Mouse (Mus musculus) heart, embryonic 11.5 days (tissue): ENCODE measurements around the gene Otol1. TPM values are rescaled to one million over a fixed set of nuclear protein-coding genes. Genes with fewer than 3 reads are reported as not detected.

Source experiments
- ATAC-seq: fragments of 200-750 bp; cut with Nextera tagmentation; replicated peaks from 2 replicates; pipeline ENCODE4 v1.8.0; 2017; ENCODE audit warnings: moderate library complexity; ENCODE audit not compliant: insufficient number of reproducible peaks, low FRiP score, low TSS enrichment
- H3K27ac ChIP-seq: fragments of 300-500 bp; sonication (generic); 2 replicates; pipeline ENCODE4 v1.5.1; 2014; ENCODE audit warnings: mild to moderate bottlenecking, low read depth, low read length
- H3K27me3 ChIP-seq: fragments of 300-500 bp; sonication (generic); 2 replicates; pipeline ENCODE4 v1.6.1; 2014; ENCODE audit warnings: mild to moderate bottlenecking, low read length, mixed read lengths; ENCODE audit not compliant: control insufficient read depth, insufficient read depth
- H3K36me3 ChIP-seq: fragments of 300-500 bp; sonication (generic); 2 replicates; pipeline ENCODE4 v1.6.1; 2014; ENCODE audit warnings: mild to moderate bottlenecking, low read length, moderate library complexity, mixed read lengths; ENCODE audit not compliant: control insufficient read depth, insufficient read depth
- H3K4me1 ChIP-seq: fragments of 300-500 bp; sonication (generic); 2 replicates; pipeline ENCODE4 v1.6.1; 2014; ENCODE audit warnings: low read length; ENCODE audit not compliant: control insufficient read depth, insufficient read depth
- H3K4me2 ChIP-seq: fragments of 300-500 bp; sonication (generic); 2 replicates; pipeline ENCODE4 v1.6.1; 2014; ENCODE audit warnings: mild to moderate bottlenecking, moderate library complexity
- H3K4me3 ChIP-seq: fragments of 300-500 bp; sonication (generic); 2 replicates; pipeline ENCODE4 v1.5.1; 2014; ENCODE audit warnings: low read depth, low read length
- H3K9ac ChIP-seq: fragments of 300-500 bp; sonication (generic); 2 replicates; pipeline ENCODE4 v1.6.1; 2014; ENCODE audit warnings: mild to moderate bottlenecking, low read depth, low read length, moderate library complexity
- H3K9me3 ChIP-seq: fragments of 300-500 bp; sonication (generic); replicated peaks from 2 replicates; pipeline ENCODE4 v1.6.1; 2016; ENCODE audit warnings: low read length; ENCODE audit not compliant: control insufficient read depth
- WGBS: fragments of 180-500 bp; shearing (Covaris S2); extraction: QIAGEN DNeasy Blood & Tissue Kit; methylation state at CpG from one replicate; pipeline ENCODE4 v1.1.7; 2014; ENCODE audit not compliant: insufficient replicate concordance; 5-methylcytosine and 5-hydroxymethylcytosine counted together
- polyA plus RNA-seq: library from polyadenylated mRNA; unstranded; fragments of >200 nt; fragmentation: Nextera tagmentation; extraction: Ambion mirVana; gene quantifications from 2 replicates; pipeline ENCODE4 v1.2.1, GENCODE M21; 2014

The Otol1 gene
- polyA plus RNA-seq, 1 experiment from 2014 or later = not detected

- Histone ChIP-seq H3K4me2 (no peak overlapping the region), H3K36me3 (no peaks in the 10 kb centered on the region), H3K4me3 (no peak overlapping the region), H3K9me3 (no peaks in the 10 kb centered on the region; the same call in 1 of the 2 replicates), H3K9ac (no peak overlapping the region), H3K27me3 (no peaks in the 10 kb centered on the region), H3K4me1 (no peaks in the 10 kb centered on the region), H3K27ac (no peak overlapping the region)
- 74% methylated on average over 4 of the region's 4 CpGs for WGBS
- ATAC-seq = no peak
Measured at GRCm38 (mm10) chr3:70012641-70013040, 5.2 kb downstream of the Otol1 start.

DNA sequence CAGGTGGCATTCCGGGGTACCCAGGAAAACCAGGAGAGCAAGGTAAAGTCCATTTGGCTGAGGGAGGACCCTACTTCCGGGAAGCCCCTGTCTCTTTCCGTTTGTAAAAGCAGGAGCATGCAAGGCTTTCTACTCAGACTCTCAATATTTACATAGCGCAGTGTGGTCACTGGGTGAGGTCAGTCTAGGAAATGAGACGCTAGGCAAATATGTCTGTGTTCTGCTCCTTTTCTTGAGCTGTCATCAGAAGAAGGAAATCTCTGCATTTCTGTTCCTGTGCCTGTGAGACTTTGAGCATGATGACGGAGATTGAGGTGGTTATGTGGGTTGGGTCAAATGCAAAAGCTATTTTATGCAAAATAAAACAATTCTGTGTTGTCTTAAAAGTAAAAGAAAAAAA is 19.2 kb downstream of the Otol1 start:
- WGBS = 59% methylated on average over 6 of the region's 6 CpGs
- Histone ChIP-seq H3K4me2 (no peak overlapping the region), H3K27me3 (no peaks in the 10 kb centered on the region), H3K4me3 (no peak overlapping the region), H3K36me3 (no peaks in the 10 kb centered on the region), H3K9ac (no peak overlapping the region), H3K27ac (no peak overlapping the region), H3K9me3 (no peaks in the 10 kb centered on the region), H3K4me1 (no peaks in the 10 kb centered on the region)
- ATAC-seq = no peak

DNA sequence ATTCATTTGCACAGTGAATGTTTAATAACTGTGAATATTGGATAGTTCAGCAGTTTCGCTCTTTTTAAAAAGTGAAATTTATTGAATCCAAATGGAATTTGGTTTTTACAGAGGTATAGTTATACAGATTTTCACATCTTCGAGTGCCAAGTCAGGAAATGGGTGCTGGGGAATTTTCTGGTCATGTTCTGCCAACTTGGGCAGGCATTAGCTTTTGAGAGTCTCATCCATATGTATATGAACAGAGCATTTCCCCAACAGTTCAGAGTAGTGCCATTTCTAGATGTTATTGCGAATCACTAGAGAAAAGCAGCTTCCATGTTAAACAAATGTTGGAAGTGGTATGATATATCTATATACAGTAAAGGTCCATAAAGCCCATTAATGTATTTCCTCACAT is 21.8 kb downstream of the Otol1 start:
- ATAC-seq = no peak
- WGBS = 70% methylated on average over 3 of the region's 3 CpGs
- Histone ChIP-seq H3K9ac (no peak overlapping the region), H3K27ac (no peak overlapping the region), H3K9me3 (no peaks in the 10 kb centered on the region), H3K4me1 (no peaks in the 10 kb centered on the region), H3K4me2 (no peak overlapping the region), H3K36me3 (no peaks in the 10 kb centered on the region), H3K27me3 (no peaks in the 10 kb centered on the region), H3K4me3 (no peak overlapping the region)

DNA sequence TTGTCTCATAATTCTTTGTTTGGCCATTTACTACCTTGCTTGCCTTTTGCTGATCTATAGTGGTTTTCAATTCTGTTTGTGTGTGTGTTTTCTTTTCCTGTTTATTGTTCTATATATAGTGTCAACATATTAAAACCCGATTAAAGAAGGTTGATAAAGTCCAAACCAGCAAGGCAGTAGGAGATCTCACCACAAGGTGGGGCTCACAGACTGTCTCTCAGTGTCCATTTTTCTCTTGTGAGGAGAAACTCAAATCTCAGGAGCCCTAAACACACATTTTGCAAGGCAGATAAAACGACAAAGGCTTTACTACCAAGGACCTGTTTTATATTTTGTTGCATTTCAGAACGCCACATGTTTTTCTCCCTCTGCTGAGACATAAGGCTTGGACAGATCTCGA is 28.2 kb downstream of the Otol1 start:
- Histone ChIP-seq H3K4me1 (no peaks in the 10 kb centered on the region), H3K36me3 (no peaks in the 10 kb centered on the region), H3K4me3 (no peak overlapping the region), H3K9me3 (no peaks in the 10 kb centered on the region), H3K4me2 (no peak overlapping the region), H3K9ac (no peak overlapping the region), H3K27me3 (no peaks in the 10 kb centered on the region), H3K27ac (no peak overlapping the region)
- ATAC-seq = no peak
- 48% methylated on average over 4 of the region's 4 CpGs for WGBS

Other genes starting within 250 kb of the Otol1 start
- gene Sptssb, start 147.7 kb upstream of the Otol1 start, polyA plus RNA-seq = 0.89 and 0.99 TPM in 2 replicates